Mouse (Mus musculus) c-Kit-negative CD71-positive TER-119-positive erythroid progenitor cells, embryonic 14.5 days (primary cell): ENCODE results near the gene Ttc1.
A peak's percentile ranks its signal among the peaks of the same experiment; 100 is the strongest.

Source experiments
- DNase-seq: peaks from one replicate; pipeline ENCODE4 v3.0.0-alpha.2; 2013; ENCODE audit warnings: low read depth, low spot score

Ttc1 gene

DNA sequence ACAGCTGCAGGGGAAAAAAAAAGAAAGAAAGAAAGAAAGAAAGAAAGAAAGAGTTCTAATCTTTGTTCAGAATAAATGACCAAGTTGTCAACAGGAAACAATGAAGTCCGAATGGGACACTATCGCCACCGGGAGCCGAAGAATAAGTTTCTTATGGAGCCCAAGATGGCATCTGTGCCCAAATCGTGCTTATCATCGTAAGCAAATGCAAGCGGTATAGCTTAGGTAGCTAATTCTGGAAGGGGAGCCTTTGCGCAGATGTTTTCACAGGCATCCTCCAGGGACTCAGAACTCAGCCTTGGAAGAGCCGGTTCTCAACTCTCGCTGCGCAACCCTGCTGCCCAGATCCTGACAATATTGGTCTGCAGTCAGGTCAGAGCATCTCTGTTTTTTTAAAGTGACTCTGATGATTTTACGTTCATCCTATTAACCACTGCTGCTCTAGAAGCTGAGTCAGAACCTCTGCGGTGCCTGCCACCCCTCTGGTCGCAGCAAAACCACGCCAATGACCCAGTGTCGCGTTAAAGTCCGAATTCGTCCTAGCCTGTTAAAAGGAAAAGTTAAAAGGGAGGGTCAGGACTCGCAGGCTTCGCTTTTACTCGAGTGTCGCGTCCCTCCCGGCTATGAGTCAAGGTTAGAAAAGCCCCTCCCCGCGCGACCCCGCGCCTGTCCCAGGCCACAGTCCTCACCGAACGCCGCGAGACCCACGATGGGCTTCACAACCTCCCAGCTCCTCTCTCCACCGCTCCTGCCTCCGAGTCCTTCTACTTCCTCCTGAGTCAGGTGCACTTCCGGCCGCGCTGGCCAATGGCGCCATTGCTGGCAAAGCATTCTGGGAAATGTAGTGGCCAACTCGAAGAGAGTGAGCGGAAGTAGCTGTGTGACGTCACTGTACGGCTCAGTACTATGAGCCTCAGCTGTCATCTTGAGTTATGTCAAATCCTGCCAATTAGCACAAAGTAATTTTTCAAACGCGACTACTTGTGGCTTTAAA, at the start of gene Ttc1:
Gene Ttc1, minus strand, starts transcription at position 776 of the 994 bp plus-strand sequence.
- peak; percentile 90 for DNase-seq

DNA sequence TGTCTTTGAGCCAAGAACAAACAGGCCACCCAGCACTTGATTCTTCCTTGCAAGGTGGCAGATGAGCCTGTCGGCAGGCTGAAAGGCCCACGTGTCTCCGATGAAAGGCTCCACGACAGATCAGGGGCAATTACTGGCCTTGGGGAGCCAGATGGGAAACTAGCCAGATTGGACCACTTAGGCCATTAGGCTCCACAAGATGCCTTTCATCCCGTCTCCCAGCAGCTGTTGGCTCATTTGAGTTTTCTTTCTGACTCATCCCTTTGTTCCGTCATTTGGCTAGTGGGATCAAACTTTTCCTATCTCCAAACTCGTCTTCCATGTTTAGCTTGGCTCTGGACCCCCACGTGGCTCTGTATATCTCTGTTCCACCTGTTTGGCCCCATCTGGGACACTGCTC, 48.2 kb upstream of the Ttc1 start:
- DNase-seq = no peak

DNA sequence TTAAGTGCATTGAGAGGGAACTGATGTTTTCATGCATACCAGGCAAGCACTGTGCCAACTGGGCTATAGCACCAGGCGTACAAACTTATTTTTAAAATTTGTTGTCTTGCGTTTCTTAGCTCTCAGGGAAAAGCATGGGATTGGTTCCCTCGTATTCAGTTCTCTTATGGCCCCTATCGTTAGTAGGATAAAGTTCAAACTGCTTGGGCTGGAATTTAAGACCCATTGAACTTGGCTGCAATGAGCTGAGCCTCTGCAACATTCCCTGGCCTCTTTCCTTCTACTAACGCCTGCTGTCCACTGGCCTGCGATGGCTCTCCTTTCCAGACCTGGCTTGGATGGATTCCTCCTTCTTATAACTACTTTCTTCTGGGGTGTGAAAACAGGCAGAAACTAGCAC, 42.6 kb upstream of the Ttc1 start:
- DNase-seq = no peak

DNA sequence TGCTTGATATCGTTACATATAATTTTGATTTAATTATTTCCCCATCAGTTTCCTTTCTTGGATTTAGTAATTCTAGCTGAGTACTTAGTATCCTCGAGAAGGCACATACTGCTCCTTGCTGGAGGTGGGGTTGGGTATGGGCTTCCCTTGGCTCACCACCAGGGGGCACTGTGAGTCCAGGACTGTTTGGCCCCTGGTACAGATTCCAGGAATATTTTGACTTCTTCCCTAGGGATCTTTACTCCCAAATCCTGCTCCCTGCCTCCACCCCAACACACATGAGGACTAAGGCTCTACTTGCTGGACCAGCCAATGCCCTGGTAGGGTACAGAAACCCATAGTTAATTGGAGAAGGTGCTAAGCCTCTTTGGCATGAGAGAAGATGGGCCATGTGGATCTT, 36.0 kb upstream of the Ttc1 start:
- DNase-seq = no peak

DNA sequence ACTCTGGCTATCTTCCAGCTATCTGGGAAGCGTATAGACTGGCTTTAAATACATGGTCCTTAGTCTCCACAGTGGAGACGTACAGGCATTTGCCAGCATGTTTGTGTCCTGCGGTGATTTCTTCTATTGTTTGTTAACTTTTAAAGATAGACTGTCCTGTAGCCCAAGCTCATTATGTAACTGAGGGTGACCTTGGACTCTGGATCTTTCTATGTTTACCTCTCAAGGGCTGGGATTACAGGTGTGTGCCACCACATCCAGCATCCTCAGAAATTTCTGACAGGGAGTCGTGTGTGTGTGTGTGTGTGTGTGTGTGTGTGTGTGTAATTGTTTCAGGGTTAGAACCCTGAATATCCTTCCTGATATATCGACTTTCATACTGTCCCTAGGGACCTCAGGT, 35.3 kb upstream of the Ttc1 start:
- no peak for DNase-seq

DNA sequence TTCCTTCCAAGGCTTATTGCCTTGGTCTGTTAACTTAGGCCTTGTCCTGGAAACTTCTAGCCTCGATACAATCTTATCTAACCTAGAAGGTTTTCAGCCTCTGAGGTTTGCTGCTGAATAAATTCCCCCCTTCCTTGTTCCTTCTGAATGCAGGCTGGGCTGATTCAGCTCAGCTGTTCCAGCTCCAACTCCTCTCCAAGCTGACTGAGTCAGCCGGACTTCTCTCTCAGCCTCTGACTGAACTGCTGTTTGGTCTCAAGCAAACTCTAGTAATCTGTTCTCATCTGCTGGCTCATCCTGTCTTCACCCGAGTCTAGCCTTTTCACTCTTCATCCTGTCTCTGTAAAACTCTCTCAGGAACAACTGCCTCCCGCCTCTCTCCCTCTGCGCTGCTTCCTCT, 31.7 kb upstream of the Ttc1 start:
- no peak for DNase-seq

DNA sequence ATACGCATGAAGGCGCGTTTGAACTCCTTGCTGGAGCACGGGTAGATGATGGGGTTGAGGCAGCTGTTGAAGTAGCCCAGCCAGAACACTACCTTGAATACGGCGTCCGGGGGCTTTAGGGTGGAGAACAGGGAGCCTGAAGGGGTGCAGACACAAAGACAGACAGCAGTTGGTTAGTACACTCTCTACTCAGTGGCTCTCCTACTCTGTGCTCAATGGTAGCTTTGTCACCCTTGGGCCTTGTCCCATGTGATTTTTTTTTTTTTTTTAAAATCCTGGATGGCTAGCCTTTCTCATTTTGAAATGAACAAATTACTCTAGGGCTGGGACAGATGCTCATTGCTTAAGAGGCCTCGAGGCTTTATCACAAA, 28.5 kb upstream of the Ttc1 start:
- DNase-seq = no peak

DNA sequence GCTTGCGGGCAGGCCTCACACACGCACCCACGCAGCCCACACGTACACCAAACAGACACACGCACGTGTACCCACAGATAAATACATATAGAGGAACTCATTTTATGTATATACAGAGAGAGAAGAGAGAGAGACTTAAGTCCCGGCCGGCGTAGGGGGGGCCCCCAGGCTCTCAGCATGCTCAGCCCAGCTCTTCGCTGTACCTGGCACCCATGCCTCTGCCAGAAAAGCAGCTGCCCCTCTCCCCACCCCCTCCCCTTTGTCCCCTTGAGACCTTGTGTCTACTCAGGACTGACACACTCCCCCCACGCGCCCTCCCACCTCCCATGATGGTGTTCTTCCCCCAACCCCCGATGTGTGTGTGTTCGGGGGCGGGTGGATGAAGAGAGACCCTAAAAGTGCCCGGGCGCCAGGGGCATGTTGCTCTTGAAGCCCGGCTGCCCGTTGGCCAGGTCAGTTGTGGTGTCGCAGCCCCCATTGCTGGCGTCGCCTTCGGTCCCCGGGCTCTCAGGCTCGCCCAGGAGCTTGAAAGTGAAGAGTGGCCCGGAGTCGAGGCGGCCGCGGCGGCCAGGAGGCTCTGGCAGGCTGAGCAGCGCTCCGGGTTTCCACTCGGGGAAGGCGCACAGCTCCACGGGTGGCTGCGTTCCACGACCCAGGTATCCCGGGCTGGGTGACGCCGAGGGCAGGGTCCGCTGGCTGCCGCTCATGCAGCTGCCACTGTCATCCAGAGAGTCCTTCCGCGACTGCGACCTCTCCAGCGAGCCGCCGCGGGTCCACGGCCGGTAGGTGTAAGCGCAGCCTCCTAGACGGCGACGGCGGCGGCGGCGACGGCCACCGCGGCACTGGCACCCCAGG, 27.9 kb upstream of the Ttc1 start:
- DNase-seq = no peak

DNA sequence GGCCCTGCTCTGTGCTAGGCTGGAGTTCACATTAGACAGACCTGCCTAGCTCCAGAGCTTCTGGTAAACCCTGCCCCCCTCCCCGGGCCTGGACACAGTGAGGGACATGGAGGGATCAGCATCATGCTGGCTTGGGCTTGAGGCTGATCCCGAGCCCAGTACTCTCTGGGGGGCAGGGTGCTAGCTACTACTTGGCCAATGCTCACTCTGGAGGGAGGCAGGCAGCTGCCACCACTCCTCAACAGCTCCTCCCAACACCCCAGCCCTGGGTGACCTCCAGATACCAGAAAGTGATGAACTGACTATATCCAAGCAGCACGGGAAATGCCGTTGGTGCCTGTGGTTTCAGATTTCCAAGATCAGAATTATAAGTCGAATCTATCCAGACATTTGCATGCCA, 25.9 kb upstream of the Ttc1 start:
- DNase-seq = no peak

DNA sequence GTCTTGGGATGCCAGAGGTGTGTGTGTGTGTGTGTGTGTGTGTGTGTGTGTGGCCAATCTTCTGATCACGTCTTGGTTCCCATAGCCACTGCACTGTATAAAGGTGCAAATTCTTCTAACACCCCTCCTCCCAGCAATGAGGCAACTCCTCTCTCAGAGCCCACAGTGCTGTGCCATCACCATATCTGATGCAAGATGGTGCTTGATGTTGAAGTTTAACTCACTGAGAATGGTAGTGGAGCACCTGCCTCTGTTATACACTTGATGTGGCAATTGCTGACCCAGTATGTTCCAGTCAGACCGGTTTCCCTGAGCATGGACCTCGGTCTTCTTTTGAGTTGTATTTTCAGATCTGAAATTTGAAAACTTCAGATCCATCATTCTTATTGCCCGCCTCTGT, 22.3 kb upstream of the Ttc1 start:
- DNase-seq = no peak

DNA sequence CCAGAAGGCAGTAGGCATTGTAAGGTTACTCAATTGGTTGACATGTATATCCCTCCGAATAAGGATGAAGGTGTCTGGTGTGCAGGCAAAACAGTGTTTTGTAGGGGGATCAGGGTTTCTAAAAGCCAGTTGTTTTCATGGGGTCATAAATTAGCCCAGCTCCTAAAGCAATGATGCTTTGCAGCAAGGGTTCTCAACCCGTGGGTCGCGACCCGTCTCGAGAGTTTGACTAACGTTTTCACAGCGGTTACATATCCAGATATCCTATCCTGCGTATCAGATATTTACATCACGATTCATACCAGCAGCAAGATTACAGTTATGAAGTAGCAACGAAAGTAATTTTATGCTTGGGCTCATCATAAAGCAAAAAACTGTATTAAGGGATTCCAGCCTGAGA, 19.9 kb upstream of the Ttc1 start:
- DNase-seq = no peak

DNA sequence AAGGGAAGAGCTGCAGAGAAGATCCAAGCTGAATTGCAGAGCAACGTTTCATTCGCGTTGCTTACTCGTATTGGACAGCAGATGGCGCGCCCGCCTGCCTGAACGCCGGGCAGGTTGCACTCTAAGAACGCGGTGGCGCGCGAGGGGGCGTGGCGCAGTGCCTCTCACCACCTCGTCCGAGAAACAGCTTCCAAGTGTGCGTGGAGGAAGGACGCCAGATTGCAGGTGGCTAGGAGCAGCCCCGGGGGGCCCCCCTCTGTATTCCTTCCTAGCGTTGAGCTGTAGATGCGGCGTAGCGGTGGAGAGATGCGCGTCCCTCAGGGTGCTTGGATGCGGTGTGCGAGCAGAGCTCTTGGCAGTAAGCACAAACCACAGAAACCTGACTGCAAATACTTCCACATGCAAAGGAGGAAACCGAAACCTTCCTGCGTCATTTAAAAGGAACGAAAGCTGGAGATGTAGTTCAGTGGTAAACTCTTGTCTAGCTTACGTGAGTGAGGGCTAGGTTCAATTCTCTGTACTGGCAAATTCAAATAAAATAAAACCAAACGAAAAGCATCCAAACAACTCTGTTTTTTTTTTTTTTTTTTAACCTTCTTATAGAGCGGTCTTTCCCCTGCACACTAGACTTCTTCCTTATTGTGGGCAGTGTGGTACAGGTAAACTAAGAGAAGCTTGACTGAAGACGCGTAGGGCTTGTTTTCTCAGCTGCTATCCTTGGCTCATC, 19.3 kb upstream of the Ttc1 start:
- DNase-seq = no peak

DNA sequence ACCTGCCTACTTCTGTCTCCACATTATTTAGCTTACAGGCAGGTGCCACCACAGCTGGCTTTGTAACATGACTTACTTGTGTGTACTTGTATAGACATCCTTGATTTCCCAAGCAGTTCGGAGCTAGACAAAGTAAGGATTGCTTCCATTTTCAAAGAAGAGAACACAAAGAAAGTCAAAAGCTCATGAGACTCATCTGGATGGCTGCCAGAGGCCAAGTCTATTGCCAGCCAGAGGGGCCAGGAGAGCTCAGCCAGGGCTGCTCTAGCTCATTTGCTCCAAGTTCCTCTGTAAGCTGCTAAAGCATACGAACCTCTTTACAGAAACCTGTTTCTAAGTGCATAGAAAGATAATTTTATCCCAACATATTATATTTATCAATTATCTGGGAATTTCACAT, 10.6 kb upstream of the Ttc1 start:
- no peak for DNase-seq

DNA sequence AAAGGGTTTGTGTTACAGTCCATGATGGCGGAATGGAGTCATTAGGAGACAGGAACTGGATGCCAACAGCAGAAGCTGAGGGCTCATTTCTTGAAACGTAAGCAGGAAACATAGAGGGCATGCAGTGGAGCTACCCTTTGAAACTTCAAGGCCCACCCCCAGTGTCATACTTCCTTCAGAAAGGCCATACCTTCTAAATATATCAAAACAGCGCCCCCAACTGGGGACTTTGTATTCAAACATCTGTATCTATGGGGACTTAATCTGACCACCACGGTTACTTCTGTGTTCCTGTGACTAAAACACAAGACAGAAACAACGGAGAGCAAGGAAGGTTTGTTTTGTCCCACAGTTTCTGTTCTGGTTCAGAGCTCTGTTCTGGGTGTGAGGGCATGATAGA, 7.6 kb upstream of the Ttc1 start:
- no peak for DNase-seq

DNA sequence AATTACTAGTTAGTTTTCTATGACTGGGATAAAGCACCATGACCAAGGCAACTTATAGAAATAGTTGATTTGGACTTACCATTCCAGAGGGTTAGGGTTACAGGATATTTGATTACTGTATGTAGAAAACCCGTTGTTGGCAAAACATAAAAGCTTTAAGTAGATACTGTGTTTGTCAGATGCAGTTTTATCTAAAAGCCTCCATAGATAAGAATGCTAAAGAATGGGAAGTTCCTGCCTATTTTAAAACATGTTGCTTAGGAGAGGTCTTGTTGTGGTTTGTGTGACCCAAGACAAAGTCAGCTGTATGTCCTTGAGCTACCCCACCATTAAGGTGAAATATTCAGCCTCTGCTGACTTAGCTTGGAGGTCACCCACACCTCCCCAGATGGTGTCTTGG, 6.8 kb upstream of the Ttc1 start:
- no peak for DNase-seq

DNA sequence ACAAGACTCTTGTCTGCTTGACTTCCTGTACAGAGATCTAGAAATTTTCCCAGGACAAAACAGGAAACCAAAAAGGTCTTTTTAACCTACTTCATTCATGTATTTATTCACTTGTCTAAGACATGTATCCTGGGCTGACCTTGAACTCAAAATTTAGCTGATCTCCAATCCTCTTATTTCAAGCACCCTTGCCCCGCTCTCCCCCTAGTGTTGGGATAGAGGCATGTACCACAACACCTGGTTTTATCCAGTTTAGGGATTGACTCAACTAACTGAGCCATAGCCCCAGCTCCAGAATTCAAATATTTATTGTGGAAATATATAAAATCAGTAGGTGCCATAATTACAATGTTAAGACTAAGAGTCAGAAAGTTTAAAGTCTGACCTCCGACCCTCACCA, 3.7 kb upstream of the Ttc1 start:
- DNase-seq = no peak

DNA sequence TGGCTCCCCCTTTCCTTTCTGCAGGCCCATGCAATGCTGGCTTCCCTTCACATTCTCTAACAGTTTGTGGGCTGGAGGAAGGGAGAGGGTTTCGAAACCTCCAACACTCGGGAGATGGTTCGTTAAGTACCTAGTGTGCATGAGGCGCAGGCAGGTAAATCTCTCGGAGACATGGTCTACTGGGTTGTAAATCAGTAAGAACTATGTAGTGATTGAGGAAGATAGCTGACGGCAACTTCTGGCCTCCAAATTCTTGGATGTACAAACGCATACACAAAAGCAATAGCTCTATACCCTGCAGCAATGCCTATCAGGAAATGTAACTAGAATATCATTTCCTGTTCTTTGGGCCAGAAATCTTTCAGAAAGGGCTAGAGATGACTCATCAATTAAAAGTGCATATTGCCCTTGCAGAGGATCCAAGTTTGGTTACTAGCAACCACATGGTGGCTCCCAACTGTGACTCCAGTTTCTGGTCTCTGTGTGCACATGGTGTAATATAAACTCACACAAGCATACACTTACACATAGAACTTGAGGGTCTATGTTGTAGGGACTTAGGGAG, 19.0 kb downstream of the Ttc1 start:
- DNase-seq = no peak

DNA sequence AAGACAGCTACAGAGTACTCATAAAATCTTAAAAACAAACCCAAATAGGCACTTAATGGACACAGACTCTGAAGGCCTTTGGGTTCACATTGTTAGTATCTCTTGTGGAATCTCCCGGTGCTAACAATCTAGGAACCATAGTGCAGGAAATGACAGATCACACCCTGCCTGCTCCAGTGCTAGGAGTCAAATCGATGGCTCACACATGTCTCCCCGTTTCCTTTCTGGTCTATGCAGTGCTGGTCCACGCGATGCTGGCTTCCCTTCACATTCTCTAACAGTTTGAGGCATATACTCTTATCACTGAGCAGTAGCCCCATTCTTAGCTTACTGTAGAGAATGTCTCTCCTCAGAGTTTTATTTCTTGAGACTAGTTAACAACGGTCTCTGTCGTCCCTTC, 20.0 kb downstream of the Ttc1 start:
- no peak for DNase-seq

DNA sequence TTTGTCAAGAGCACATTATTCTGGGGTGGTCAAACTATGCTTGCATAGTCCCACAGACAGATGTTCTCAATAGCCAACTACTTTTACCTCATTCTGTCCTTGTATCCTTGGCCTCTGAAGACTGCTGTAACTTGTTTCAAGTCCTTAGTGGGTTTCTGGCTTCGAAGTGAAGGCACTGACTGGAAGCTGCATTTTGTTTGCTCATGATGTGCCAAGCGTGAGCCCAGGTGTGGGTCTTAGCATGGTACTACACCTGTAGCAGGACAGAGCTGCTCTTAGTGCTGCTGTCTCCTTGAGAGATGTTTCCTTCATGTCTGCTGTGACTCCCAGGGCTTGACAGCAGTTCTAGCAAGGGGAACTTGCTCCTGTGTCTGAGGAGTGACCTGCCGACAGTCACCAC, 24.4 kb downstream of the Ttc1 start:
- no peak for DNase-seq

DNA sequence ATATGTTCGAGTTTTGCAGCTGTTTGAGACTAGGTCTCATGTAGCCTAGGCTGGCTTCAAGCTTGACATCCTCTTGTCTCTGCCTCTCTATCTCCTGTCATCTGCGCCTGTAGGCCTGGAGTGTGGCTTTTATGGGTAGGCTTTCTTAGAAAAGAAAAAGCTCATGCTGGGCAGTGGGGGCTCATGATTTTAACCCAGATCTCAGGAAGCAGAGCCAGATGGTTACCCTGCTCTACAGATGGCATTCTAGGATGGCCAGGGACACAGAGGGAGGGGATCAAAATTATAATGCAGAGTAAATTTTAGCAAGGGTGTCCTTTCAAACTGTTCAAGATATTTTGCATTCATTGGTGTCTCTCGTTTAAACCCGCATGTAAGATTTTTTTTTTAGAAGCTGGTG, 35.6 kb downstream of the Ttc1 start:
- DNase-seq = no peak

DNA sequence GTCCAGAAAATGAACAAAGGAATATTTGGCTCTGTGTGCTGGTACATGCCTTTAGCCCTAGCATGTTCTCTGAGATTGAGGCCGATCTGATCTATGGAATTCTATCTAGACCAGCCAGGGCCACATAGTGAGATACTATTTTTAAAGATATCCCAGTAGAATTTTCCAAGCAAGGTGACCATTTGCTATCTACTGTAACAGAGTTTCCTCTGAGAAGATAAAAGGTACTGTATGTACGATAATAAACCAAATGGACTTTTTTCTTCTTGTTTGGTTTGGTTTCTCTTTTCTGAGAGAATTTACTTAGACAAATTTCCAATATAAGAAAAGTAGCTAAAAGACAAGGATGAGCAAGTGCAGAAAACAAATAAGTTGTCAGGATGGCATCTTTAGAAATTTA, 39.4 kb downstream of the Ttc1 start:
- no peak for DNase-seq

DNA sequence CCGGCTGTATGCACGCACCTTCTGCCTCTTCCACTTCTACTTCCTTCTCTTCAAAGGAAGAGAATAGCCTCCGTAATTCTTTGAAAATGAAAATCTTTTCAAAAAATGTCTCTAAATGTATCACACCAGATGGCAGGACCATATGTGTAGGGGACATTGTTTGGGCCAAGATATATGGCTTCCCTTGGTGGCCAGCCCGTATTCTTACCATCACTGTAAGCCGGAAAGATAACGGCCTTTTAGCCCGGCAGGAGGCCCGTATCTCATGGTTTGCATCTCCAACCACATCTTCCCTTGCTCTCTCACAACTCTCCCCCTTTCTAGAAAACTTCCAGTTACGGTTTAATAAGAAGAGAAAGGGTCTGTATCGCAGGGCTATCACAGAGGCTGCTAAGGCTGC, 42.1 kb downstream of the Ttc1 start:
- no peak for DNase-seq
